Mouse (Mus musculus): ENCODE data around the gene Mrpl21.

Mrpl21 gene

GRCm38 (mm10) chr19:3282572-3283467 lies at the start of gene Mrpl21, which contains the start of gene Ighmbp2:
Gene Mrpl21, plus strand, starts transcription at chr19:3282901.
Gene Ighmbp2, minus strand, starts transcription at chr19:3283017.
- peak; percentile 93 to 96 for DNase-seq (ENCODE audit: low spot score in 2 of 2)

- no peak for DNase-seq (ENCODE audit: low spot score in 2 of 2)
Measured at GRCm38 (mm10) chr19:3260016-3260415, 22.7 kb upstream of the Mrpl21 start.

GRCm38 (mm10) chr19:3260591-3260990 lies 22.1 kb upstream of the Mrpl21 start:
- no peak for DNase-seq (ENCODE audit: low spot score in 2 of 2)

GRCm38 (mm10) chr19:3261336-3261735 lies 21.4 kb upstream of the Mrpl21 start:
- DNase-seq (ENCODE audit: low spot score in 2 of 2): no peak

- no peak for DNase-seq (ENCODE audit: low spot score in 2 of 2)
Measured at GRCm38 (mm10) chr19:3261764-3262525, 20.8 kb upstream of the Mrpl21 start.

GRCm38 (mm10) chr19:3264348-3264747 lies 18.4 kb upstream of the Mrpl21 start:
- DNase-seq (ENCODE audit: low spot score in 2 of 2): no peak

GRCm38 (mm10) chr19:3265180-3265579 lies 17.5 kb upstream of the Mrpl21 start:
- DNase-seq (ENCODE audit: low spot score in 2 of 2): peak in 1 of 2 experiments; percentile 0

- DNase-seq (ENCODE audit: low spot score in 2 of 2): no peak
Measured at GRCm38 (mm10) chr19:3266136-3266535, 16.6 kb upstream of the Mrpl21 start.

GRCm38 (mm10) chr19:3266676-3267075 lies 16.0 kb upstream of the Mrpl21 start:
- no peak for DNase-seq (ENCODE audit: low spot score in 2 of 2)

- no peak for DNase-seq (ENCODE audit: low spot score in 2 of 2)
Measured at GRCm38 (mm10) chr19:3267340-3267739, 15.4 kb upstream of the Mrpl21 start.

- DNase-seq (ENCODE audit: low spot score in 2 of 2): no peak
Measured at GRCm38 (mm10) chr19:3268218-3268980, 14.3 kb upstream of the Mrpl21 start.

- DNase-seq (ENCODE audit: low spot score in 2 of 2): no peak
Measured at GRCm38 (mm10) chr19:3269279-3269678, 13.4 kb upstream of the Mrpl21 start.

- peak; percentile 19 to 31 for DNase-seq (ENCODE audit: low spot score in 2 of 2)
Measured at GRCm38 (mm10) chr19:3269803-3270202, 12.9 kb upstream of the Mrpl21 start.

GRCm38 (mm10) chr19:3271366-3271765 lies 11.3 kb upstream of the Mrpl21 start:
- no peak for DNase-seq (ENCODE audit: low spot score in 2 of 2)

- DNase-seq (ENCODE audit: low spot score in 2 of 2): no peak
Measured at GRCm38 (mm10) chr19:3273331-3273730, 9.4 kb upstream of the Mrpl21 start.

GRCm38 (mm10) chr19:3275744-3276365 lies 6.8 kb upstream of the Mrpl21 start:
- DNase-seq (ENCODE audit: low spot score in 2 of 2): no peak

GRCm38 (mm10) chr19:3281886-3282285 lies 815 bp upstream of the Mrpl21 start:
- no peak for DNase-seq (ENCODE audit: low spot score in 2 of 2)

- no peak for DNase-seq (ENCODE audit: low spot score in 2 of 2)
Measured at GRCm38 (mm10) chr19:3289006-3289405, 6.3 kb downstream of the Mrpl21 start.

GRCm38 (mm10) chr19:3292028-3292427 lies 9.3 kb downstream of the Mrpl21 start:
- DNase-seq (ENCODE audit: low spot score in 2 of 2): peak; percentile 46 to 71

- no peak for DNase-seq (ENCODE audit: low spot score in 2 of 2)
Measured at GRCm38 (mm10) chr19:3292993-3293392, 10.3 kb downstream of the Mrpl21 start.

GRCm38 (mm10) chr19:3295245-3295644 lies 12.5 kb downstream of the Mrpl21 start:
- no peak for DNase-seq (ENCODE audit: low spot score in 2 of 2)
